Mouse (Mus musculus): ENCODE measurements around the gene Fam181b. TPM values are rescaled to one million over a fixed set of nuclear protein-coding genes. Genes with fewer than 3 reads are reported as not detected.

The Fam181b gene
- polyA plus RNA-seq, 1 experiment = not detected

DNA sequence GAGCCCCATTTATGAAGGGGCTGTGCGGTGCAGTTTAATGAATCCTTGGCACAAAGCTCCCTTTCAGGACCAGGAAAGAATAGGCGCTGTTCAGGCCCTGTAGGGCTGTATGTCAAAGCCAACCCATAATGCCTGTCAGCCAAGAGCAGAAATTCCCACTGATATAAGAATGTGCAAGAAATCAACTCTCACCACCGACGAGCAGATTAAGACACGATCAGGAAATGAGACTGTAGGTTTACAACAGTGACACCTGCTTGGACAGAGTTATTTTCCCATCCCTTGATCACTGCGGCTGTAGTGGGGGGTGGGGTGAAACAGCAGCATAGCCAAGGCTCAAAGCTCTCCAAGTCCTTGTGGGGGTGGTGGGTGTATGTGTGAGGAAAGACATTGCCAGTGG lies 17.5 kb upstream of the Fam181b start:
- no peak overlapping the region for H3K27ac ChIP-seq (ENCODE audit: control insufficient read depth, insufficient read depth, low read depth, low read length, poor library complexity)
- no peaks in the 10 kb centered on the region for H3K4me1 ChIP-seq (ENCODE audit: control insufficient read depth, insufficient read depth, low read length)
- no peak overlapping the region for H3K4me3 ChIP-seq (replicated peaks; ENCODE audit: control insufficient read depth, low read depth, low read length)
- TF ChIP-seq POLR2A (IDR thresholded peaks at IDR 0.05; ENCODE audit: borderline replicate concordance, control insufficient read depth, low read depth, low read length) (no peak), CTCF (IDR thresholded peaks at IDR 0.05; ENCODE audit: control insufficient read depth, insufficient read depth, low read length) (no peak)
- 67% methylated on average over 6 of the region's 6 CpGs for WGBS

DNA sequence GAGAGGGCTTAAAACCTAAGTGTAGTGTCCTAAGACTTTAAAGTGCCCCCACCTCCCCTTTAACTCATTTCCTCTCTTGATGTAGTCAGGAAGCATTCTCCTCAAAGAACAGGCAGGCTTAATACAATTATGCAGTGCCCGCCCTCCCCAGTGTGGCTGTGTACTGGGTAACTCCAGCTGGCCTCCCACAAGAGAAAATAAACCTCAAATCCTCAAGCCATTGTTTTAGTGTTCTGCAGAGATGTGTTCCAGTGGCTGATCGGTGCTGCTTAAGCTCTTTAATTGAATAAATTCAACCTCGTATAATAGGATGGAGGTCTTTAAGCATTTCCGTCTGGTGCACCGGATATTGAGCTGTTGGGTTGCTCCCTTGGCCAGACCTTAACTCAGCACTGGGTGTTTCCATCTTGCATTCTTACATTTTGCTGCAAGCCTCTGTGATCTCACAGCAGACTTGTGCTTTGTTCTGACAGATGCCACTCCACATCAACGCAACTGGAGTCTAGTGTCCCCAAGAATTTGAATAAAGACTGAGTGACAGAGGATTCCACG lies 12.1 kb upstream of the Fam181b start:
- H3K27ac ChIP-seq (ENCODE audit: control insufficient read depth, insufficient read depth, low read depth, low read length, poor library complexity) = no peak overlapping the region
- no peaks in the 10 kb centered on the region for H3K4me1 ChIP-seq (ENCODE audit: control insufficient read depth, insufficient read depth, low read length)
- WGBS = 74% methylated on average over 7 of the region's 7 CpGs
- no peak for TF ChIP-seq CTCF (IDR thresholded peaks at IDR 0.05; ENCODE audit: control insufficient read depth, insufficient read depth, low read length)
- no peak for TF ChIP-seq POLR2A (IDR thresholded peaks at IDR 0.05; ENCODE audit: borderline replicate concordance, control insufficient read depth, low read depth, low read length)
- H3K4me3 ChIP-seq (replicated peaks; ENCODE audit: control insufficient read depth, low read depth, low read length) = no peak overlapping the region

DNA sequence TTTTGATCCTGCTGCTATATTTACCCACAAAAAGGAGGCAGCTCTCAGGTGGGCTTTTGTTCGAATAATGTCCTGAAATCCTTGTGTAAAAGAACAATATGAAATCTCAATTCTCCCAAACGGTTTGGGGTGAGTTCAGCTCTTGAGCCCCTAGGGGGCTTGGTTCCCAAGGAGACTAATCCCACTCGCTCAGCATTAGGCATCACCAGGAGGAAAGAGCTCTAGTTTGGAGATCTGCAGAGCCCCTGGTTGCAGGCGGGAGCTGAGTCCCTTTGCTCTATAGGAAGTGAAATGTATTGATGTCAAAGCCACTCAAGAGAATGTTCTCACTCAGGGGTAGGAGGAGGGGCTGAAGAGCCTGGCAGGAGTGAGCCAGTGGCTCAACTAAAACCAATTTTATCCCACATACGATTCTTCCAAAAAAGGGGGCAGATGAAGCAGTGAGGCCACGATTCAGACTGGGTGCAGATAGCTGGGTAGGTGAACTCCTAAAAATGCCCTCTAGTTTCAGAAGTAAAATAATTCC lies 3.2 kb upstream of the Fam181b start:
- H3K4me1 ChIP-seq (ENCODE audit: control insufficient read depth, insufficient read depth, low read length) = no peaks in the 10 kb centered on the region
- no peak overlapping the region for H3K27ac ChIP-seq (ENCODE audit: control insufficient read depth, insufficient read depth, low read depth, low read length, poor library complexity)
- H3K4me3 ChIP-seq (replicated peaks; ENCODE audit: control insufficient read depth, low read depth, low read length) = no peak overlapping the region
- WGBS = 41% methylated on average over 6 of the region's 6 CpGs
- no peak for TF ChIP-seq CTCF (IDR thresholded peaks at IDR 0.05; ENCODE audit: control insufficient read depth, insufficient read depth, low read length)

DNA sequence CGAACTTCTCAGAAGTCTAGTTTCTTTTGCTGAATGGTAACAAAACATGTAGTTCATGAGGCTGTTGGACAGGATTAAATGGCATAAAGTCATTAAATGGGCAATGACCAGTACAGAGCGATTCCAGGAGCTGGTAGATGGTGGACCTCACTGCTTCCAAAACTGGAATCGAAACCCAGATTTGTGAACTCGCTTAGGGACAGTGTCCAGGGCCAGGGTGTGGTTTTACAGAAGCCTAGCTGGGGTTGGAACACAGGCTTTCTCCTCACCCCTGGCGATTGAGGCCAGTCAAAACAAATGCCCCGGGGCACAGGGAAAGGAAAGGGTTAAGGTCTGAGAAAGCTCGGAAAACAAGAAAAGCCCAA lies 263 bp upstream of the Fam181b start:
- H3K4me1 ChIP-seq (ENCODE audit: control insufficient read depth, insufficient read depth, low read length) = no peaks in the 10 kb centered on the region
- TF ChIP-seq POLR2A (IDR thresholded peaks at IDR 0.05; ENCODE audit: borderline replicate concordance, control insufficient read depth, low read depth, low read length) (no peak), CTCF (IDR thresholded peaks at IDR 0.05; ENCODE audit: control insufficient read depth, insufficient read depth, low read length) (no peak)
- no peak overlapping the region for H3K27ac ChIP-seq (ENCODE audit: control insufficient read depth, insufficient read depth, low read depth, low read length, poor library complexity)
- WGBS = 38% methylated on average over 7 of the region's 7 CpGs
- H3K4me3 ChIP-seq (replicated peaks; ENCODE audit: control insufficient read depth, low read depth, low read length) = no peak overlapping the region

DNA sequence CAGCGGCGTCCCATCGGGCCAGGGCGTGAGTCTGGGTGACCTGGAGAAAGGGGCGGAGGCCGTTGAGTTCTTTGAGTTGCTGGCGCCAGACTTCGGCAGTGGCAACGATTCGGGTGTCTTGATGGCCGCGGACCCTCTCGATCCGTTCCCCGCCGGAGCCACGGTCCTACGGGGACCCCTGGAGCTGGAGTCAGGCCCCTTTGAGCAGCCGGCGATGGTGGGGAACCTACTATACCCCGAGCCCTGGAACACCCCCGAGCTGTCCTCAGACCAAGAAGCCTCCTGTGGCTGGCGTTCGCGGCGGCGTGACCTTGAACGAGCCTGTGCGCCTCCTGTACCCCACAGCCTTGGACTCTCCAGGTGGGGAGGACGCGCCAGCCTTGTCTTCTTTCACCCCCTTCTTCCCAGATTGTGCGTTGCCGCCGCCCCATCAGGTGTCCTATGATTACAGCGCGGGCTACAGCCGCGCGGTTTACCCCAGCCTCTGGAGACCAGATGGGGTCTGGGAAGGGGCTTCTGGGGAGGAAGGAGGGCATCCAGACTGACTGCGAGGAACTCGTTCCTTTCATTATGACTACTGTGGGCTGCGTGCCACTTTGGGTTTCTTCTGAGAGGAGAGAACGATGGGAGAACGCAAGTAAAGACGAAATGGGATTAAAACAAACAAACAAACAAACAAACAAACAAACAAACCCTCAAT lies 1.2 kb downstream of the Fam181b start:
- no peak overlapping the region for H3K4me3 ChIP-seq (replicated peaks; ENCODE audit: control insufficient read depth, low read depth, low read length)
- no peak overlapping the region for H3K27ac ChIP-seq (ENCODE audit: control insufficient read depth, insufficient read depth, low read depth, low read length, poor library complexity)
- 2% methylated on average over 45 of the region's 45 CpGs for WGBS

DNA sequence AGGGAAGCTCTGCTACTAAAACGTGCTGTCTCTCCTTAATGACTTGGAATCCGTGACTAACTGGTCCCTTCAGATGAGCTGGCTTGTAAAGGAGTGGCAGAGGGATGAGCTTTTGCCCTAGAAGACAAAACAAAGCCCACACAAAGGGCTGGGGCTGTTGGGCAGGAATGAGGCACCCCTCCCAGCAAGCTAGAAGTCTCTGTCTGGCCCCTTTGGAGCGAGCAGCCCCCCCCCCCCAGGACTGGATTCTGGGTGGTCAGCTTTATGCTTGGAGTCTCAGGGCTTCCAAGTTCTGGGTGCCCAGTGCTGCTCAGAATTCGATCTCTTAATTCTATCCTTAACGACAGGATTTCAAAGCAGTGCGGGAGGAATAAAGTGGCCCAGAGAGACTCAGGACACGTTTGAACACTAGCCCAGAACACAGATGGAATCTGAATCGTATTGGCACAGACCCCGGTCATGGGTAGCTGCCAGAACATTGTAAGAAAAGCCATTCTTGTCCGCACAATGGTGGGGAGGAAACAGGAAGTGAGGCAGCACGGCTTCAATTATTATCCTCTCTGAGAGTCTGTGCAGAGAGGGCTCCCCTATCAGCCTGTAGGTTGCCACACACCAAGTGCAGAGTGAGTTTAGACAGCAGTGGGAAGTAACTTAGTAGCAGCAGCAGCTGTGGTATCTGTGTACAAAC lies 13.8 kb downstream of the Fam181b start:
- no peaks in the 10 kb centered on the region for H3K4me1 ChIP-seq (ENCODE audit: control insufficient read depth, insufficient read depth, low read length)
- H3K4me3 ChIP-seq (replicated peaks; ENCODE audit: control insufficient read depth, low read depth, low read length) = no peak overlapping the region
- no peak for TF ChIP-seq POLR2A (IDR thresholded peaks at IDR 0.05; ENCODE audit: borderline replicate concordance, control insufficient read depth, low read depth, low read length)
- TF ChIP-seq CTCF (IDR thresholded peaks at IDR 0.05; ENCODE audit: control insufficient read depth, insufficient read depth, low read length) = no peak
- H3K27ac ChIP-seq (ENCODE audit: control insufficient read depth, insufficient read depth, low read depth, low read length, poor library complexity) = no peak overlapping the region
- 26% methylated on average over 11 of the region's 11 CpGs for WGBS

More for the DNA sequence above, 1.2 kb downstream of the Fam181b start:
- TF ChIP-seq POLR2A (IDR thresholded peaks at IDR 0.05; ENCODE audit: borderline replicate concordance, control insufficient read depth, low read depth, low read length) (no peak), CTCF (IDR thresholded peaks at IDR 0.05; ENCODE audit: control insufficient read depth, insufficient read depth, low read length) (no peak)
- H3K4me1 ChIP-seq (ENCODE audit: control insufficient read depth, insufficient read depth, low read length) = no peaks in the 10 kb centered on the region

DNA sequence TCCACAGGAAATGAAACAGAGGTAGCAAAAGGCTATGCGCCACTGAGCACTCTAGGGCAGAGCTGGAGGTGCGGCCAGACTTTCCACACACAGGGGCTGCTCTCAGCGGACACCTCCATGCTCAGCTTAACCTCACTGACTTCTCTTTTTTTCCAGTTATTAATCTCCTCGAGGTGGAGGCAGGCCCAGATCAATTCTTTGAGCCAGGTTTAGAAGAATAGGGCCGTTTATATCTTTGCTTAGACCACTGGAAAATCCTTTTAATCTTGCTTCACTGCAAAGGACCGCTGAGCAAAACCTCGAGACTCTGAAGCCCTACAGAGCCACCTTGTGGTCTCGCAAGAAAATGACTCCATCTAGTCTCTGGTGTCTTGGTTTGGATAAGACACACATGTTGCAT lies 15.8 kb downstream of the Fam181b start:
- Histone ChIP-seq H3K4me1 (ENCODE audit: control insufficient read depth, insufficient read depth, low read length) (no peaks in the 10 kb centered on the region), H3K4me3 (replicated peaks; ENCODE audit: control insufficient read depth, low read depth, low read length) (no peak overlapping the region), H3K27ac (ENCODE audit: control insufficient read depth, insufficient read depth, low read depth, low read length, poor library complexity) (no peak overlapping the region)
- WGBS = 19% methylated on average over 8 of the region's 8 CpGs
- TF ChIP-seq CTCF (IDR thresholded peaks at IDR 0.05; ENCODE audit: control insufficient read depth, insufficient read depth, low read length) (no peak), POLR2A (IDR thresholded peaks at IDR 0.05; ENCODE audit: borderline replicate concordance, control insufficient read depth, low read depth, low read length) (no peak)

DNA sequence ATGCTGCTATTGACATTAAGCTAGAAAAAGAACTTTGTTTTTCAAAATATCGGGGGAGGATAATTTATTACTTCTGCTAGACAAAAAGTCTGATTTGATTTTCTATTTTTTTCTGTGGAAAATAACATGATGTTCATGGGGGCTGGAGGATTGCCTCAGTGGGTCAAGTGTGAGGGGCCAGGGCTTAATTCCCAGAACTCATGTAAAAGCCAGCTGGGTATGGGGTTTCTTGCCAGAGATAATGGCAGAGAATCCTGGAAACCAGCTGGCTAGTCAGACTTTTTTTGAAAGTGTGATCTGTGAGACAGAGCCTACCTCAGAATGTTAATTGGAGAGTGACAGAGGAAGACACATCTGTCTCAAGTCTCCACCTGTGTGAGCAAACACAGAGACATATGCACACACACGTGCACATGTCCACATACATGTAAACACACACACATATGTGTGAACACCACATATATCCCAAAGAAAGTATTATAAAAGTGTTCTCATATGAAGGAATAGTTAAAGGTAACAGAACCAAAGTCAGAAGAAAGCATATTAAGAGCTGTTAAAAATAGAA lies 25.2 kb downstream of the Fam181b start:
- TF ChIP-seq POLR2A (IDR thresholded peaks at IDR 0.05; ENCODE audit: borderline replicate concordance, control insufficient read depth, low read depth, low read length) (no peak), CTCF (IDR thresholded peaks at IDR 0.05; ENCODE audit: control insufficient read depth, insufficient read depth, low read length) (no peak)
- no peak overlapping the region for H3K4me3 ChIP-seq (replicated peaks; ENCODE audit: control insufficient read depth, low read depth, low read length)
- H3K4me1 ChIP-seq (ENCODE audit: control insufficient read depth, insufficient read depth, low read length) = no peaks in the 10 kb centered on the region
- 81% methylated on average over 2 of the region's 2 CpGs for WGBS
- H3K27ac ChIP-seq (ENCODE audit: control insufficient read depth, insufficient read depth, low read depth, low read length, poor library complexity) = no peak overlapping the region
